Mouse (Mus musculus) liver, adult 2 months (tissue): Measurements from ENCODE around the gene Scml4. TPM values are rescaled to one million over a fixed set of nuclear protein-coding genes. Genes with fewer than 3 reads are reported as not detected.

Experiments
- DNase-seq: peaks from one replicate; pipeline ENCODE4 v3.0.0-alpha.2; 2011; ENCODE audit warnings: low read depth, low spot score; ENCODE audit errors: extremely low read depth
- H3K27ac ChIP-seq: fragments of 200-500 bp; replicated peaks from 2 replicates; pipeline ENCODE4 v1.5.1; 2012; ENCODE audit warnings: low read depth, mild to moderate bottlenecking, control low read depth, inconsistent platforms, low read length; ENCODE audit not compliant: insufficient read depth
- H3K27me3 ChIP-seq: fragments of 200-500 bp; 2 replicates; pipeline ENCODE4 v1.6.1; 2012; ENCODE audit warnings: mild to moderate bottlenecking, moderate library complexity, low read length, inconsistent platforms; ENCODE audit not compliant: control insufficient read depth, insufficient read depth
- H3K36me3 ChIP-seq: fragments of 200-500 bp; 2 replicates; pipeline ENCODE4 v1.6.1; 2012; ENCODE audit warnings: low read length, inconsistent platforms; ENCODE audit not compliant: control insufficient read depth, insufficient read depth
- H3K4me1 ChIP-seq: fragments of 200-500 bp; 2 replicates; pipeline ENCODE4 v1.6.1; 2011; ENCODE audit warnings: low read length; ENCODE audit not compliant: control insufficient read depth, insufficient read depth
- H3K4me3 ChIP-seq: fragments of 200-500 bp; 2 replicates; pipeline ENCODE4 v1.5.1; 2011; ENCODE audit warnings: low read depth, mild to moderate bottlenecking, control low read depth, low read length, moderate library complexity; ENCODE audit not compliant: insufficient read depth
- H3K79me2 ChIP-seq: fragments of 200-500 bp; 2 replicates; pipeline ENCODE4 v1.6.1; 2012; ENCODE audit warnings: inconsistent platforms, mild to moderate bottlenecking, low read length, moderate library complexity; ENCODE audit not compliant: control insufficient read depth, insufficient read depth
- H3K9ac ChIP-seq: fragments of 200-500 bp; 2 replicates; pipeline ENCODE4 v1.6.1; 2012; ENCODE audit warnings: low read depth, mild to moderate bottlenecking, control low read depth, inconsistent platforms, low read length
- CTCF ChIP-seq: fragments of 200-500 bp; IDR thresholded peaks from 2 replicates; pipeline ENCODE4 v1.5.1; 2011; ENCODE audit warnings: low read depth, low read length, control low read depth
- POLR2A ChIP-seq: fragments of 200-500 bp; IDR thresholded peaks from 2 replicates; pipeline ENCODE4 v1.6.1; 2011; ENCODE audit warnings: low read length, control low read depth; ENCODE audit not compliant: insufficient read depth; ENCODE audit errors: extremely low read depth
- WGBS: fragments of 180-500 bp; shearing (Covaris S2); methylation state at CpG from one replicate; pipeline ENCODE4 v1.1.7; 2018; 5-methylcytosine and 5-hydroxymethylcytosine counted together
- polyA plus RNA-seq: library from polyadenylated mRNA; depleted of rRNA; stranded (reverse); fragments of >200 nt; gene quantifications from 2 replicates; pipeline ENCODE4 v1.2.3, GENCODE M21; 2012
- total RNA-seq: library from RNA; depleted of rRNA; stranded (reverse); fragments of >200 nt; gene quantifications from 2 replicates; pipeline ENCODE4 v1.2.3, GENCODE M21; 2014

Scml4 gene
- total and polyA plus RNA-seq, 2 experiments: 0.28 to 0.50 TPM

GRCm38 (mm10) chr10:43002721-43003465 is 142.7 kb downstream of the Scml4 start:
- H3K9ac ChIP-seq: no peak overlapping the region
- H3K36me3 ChIP-seq: no peaks in the 10 kb centered on the region
- H3K27me3 ChIP-seq: no peaks in the 10 kb centered on the region
- peak overlapping the region; percentile 12; the same call in 1 of the 2 replicates for H3K4me3 ChIP-seq
- H3K79me2 ChIP-seq: no peaks in the 10 kb centered on the region
- TF ChIP-seq CTCF (no peak), POLR2A (no peak)
- DNase-seq: peak; percentile 6
- peaks cover 7% of the 10 kb centered on the region for H3K4me1 ChIP-seq
- 11% methylated on average over 25 of the region's 25 CpGs for WGBS
- no peak overlapping the region for H3K27ac ChIP-seq

- Histone ChIP-seq H3K4me3 (no peak overlapping the region), H3K79me2 (no peaks in the 10 kb centered on the region), H3K27me3 (no peaks in the 10 kb centered on the region), H3K4me1 (peaks cover 7% of the 10 kb centered on the region), H3K9ac (no peak overlapping the region), H3K27ac (no peak overlapping the region), H3K36me3 (no peaks in the 10 kb centered on the region)
- 25% methylated on average over 5 of the region's 5 CpGs for WGBS
- no peak for DNase-seq
- TF ChIP-seq CTCF (no peak), POLR2A (no peak)
These were observed 143.2 kb downstream of the Scml4 start for GRCm38 (mm10) chr10:43003466-43003757.

DNA sequence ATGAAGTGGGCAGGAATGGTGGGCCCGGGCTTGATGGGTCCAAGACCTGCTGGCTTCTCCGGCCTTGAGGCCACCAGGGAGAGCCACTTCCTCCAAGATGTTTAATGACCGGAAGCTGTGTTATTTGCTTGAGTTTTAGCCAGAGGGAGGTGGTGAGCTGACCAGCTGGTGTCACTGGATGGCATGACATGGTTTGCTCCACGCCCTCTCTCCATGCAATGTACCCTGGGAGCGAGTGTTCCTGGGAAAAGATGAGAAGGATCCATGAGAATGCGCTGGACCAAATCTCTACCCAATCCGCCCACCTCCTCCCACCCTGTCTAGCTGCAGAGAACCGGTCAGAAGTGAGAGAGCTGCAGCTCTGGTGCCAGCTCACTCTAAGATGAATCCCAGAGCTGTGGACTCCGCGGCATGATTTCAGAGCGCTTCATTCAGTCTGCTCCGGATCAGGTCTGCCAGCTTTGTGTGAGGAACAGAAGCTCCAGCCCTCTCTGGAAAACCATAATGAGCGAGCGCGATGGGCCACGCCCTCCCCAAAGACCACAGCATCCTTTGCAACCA is 144.1 kb downstream of the Scml4 start:
- DNase-seq: no peak
- H3K4me1 ChIP-seq: peaks cover 7% of the 10 kb centered on the region
- H3K79me2 ChIP-seq: no peaks in the 10 kb centered on the region
- WGBS: 87% methylated on average over 16 of the region's 16 CpGs
- no peak overlapping the region for H3K4me3 ChIP-seq
- no peak overlapping the region for H3K27ac ChIP-seq
- no peak overlapping the region for H3K9ac ChIP-seq
- no peaks in the 10 kb centered on the region for H3K27me3 ChIP-seq
- TF ChIP-seq CTCF (no peak), POLR2A (no peak)
- H3K36me3 ChIP-seq: no peaks in the 10 kb centered on the region

DNA sequence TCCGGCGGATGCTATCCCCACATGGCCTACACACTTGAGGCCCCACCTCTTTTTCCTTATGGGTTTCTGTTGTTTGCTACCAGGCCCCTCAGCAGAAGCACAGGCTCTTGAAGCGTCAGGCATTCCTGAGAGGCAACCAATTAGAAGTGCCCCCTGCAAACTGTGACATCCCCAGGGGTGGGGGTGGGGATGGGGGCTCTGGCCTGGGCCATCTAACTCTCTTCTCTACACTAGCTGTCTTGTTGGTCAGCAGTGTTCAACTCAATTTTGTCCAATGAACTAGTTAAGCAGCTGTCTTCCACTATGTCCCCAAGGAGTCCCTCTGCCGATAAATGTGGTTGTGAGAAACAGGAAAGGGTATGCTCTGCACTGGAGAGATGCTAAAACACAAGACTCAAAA is 144.9 kb downstream of the Scml4 start:
- WGBS: 96% methylated on average over 4 of the region's 4 CpGs
- Histone ChIP-seq H3K4me1 (peaks cover 7% of the 10 kb centered on the region), H3K27me3 (no peaks in the 10 kb centered on the region), H3K27ac (no peak overlapping the region), H3K4me3 (no peak overlapping the region), H3K36me3 (no peaks in the 10 kb centered on the region), H3K9ac (no peak overlapping the region), H3K79me2 (no peaks in the 10 kb centered on the region)
- TF ChIP-seq POLR2A (no peak), CTCF (no peak)
- no peak for DNase-seq

DNA sequence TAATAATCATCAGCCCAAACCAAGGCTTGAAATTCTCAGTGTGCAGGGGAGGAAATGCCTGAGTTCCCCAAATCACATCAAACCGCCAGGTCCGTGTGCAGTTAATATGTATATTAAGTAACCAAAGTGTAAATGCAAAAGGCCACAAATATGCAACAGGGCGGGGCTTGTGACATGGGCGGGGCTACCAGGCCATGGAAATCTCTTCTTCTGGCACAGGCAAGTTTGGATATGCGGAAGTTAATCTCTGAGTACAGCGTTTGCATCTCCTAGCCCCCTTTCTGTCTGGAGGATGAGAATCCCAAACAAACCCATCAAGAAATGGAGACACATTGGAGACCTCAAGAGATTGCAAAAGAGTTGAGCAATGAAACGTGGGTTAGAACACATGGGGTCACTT is 145.5 kb downstream of the Scml4 start:
- H3K9ac ChIP-seq: no peak overlapping the region
- H3K79me2 ChIP-seq: no peaks in the 10 kb centered on the region
- peaks cover 7% of the 10 kb centered on the region for H3K4me1 ChIP-seq
- no peak for DNase-seq
- no peaks in the 10 kb centered on the region for H3K36me3 ChIP-seq
- no peak overlapping the region for H3K4me3 ChIP-seq
- 70% methylated on average over 7 of the region's 7 CpGs for WGBS
- no peaks in the 10 kb centered on the region for H3K27me3 ChIP-seq
- no peak overlapping the region for H3K27ac ChIP-seq
- TF ChIP-seq POLR2A (no peak), CTCF (no peak)

DNA sequence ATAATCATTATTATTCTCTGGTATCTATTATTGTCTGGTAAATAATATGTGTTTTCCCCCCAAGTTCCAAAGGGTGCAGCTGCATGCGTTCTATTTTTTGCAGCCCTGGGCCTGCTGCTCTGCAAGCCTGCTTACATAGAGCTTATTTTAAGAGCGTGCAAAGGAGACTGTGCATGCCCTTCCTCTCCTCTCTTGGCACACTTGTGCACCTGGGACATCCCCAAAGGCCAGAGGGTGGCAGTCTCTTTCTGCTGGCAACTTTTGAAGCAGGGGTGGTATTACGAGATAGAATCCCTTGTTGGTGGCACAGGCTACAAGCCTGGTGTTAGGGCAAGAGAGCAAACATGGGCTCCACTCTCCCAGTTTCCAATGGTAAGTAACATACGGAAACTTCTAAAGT is 146.4 kb downstream of the Scml4 start:
- H3K9ac ChIP-seq: no peak overlapping the region
- DNase-seq: no peak
- no peaks in the 10 kb centered on the region for H3K36me3 ChIP-seq
- no peak overlapping the region for H3K27ac ChIP-seq
- TF ChIP-seq CTCF (no peak), POLR2A (no peak)
- peaks cover 7% of the 10 kb centered on the region for H3K4me1 ChIP-seq
- no peaks in the 10 kb centered on the region for H3K79me2 ChIP-seq
- H3K4me3 ChIP-seq: no peak overlapping the region
- 82% methylated on average over 4 of the region's 4 CpGs for WGBS
- no peaks in the 10 kb centered on the region for H3K27me3 ChIP-seq
